Mouse (Mus musculus) neural tube, embryonic 11.5 days (tissue): ENCODE results near the gene Slc38a1. TPM values are rescaled to one million over a fixed set of nuclear protein-coding genes. Genes with fewer than 3 reads are reported as not detected.

Experiments
- polyA plus RNA-seq: library from polyadenylated mRNA; unstranded; fragments of >200 nt; fragmentation: Nextera tagmentation; extraction: Ambion mirVana; gene quantifications from 2 replicates; pipeline ENCODE4 v1.2.1, GENCODE M21; 2014

Gene Slc38a1
- polyA plus RNA-seq, 1 experiment from 2014 or later, result 124 TPM

Other genes starting within 250 kb of the Slc38a1 start
- 96.8 and 99.7 TPM in 2 replicates for gene Scaf11, start 182.1 kb downstream of the Slc38a1 start, polyA plus RNA-seq
- gene Slc38a2, start 56.8 kb upstream of the Slc38a1 start, polyA plus RNA-seq, result 217 and 219 TPM in 2 replicates